Mouse (Mus musculus) urinary bladder, postnatal 25 days (tissue): Measurements from ENCODE around the gene Mrpl23.

Source experiments
- DNase-seq: peaks from one replicate; pipeline ENCODE4 v3.0.0; 2022; ENCODE audit warnings: low spot score

Gene Mrpl23

DNA sequence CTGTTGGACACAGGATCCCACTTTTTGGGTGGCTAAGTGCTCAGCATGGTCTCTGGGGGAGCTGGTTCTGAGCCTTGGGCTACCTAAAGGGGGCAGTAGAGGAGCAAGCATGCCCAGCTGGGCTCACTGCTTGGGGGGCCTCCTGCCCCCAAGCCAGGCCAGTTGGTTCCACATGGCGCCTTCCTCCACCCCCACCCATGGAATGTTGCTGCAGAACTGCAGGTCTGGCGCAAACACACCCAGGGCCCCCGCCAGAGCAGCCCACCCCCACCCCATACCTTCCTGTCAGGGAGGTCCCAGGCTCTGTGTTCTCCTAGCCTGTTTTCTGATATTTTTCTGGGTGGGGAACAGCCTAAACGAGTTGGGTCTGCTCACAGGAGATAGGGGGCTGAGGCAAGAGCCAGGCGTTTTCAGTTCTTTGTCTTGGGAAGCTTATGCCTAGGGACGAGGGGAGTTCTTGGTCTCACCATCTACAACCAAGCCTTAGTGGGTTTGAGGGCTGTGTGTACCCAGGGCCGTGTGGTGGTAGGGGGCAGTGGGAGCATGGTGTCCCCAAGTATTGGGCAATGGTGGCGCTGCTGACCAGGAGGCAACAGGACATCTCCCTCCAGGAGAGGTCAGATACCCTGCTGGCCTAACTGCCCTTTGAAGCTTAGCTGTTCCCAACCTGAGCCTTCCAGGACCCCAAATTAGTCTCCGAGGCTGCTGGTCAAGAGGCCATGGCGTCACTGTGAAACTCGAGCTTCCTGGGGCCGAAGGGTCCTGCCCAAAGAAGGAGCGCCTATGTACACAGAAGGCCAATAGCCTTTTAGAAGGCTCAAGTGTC is 20.3 kb downstream of the Mrpl23 start:
- no peak for DNase-seq

GRCm38 (mm10) chr7:142553417-142554335 is 21.2 kb downstream of the Mrpl23 start:
- no peak for DNase-seq

- DNase-seq: no peak
Observed at GRCm38 (mm10) chr7:142554625-142555024, 22.1 kb downstream of the Mrpl23 start.

GRCm38 (mm10) chr7:142555366-142556088 is 23.0 kb downstream of the Mrpl23 start:
- DNase-seq: no peak

GRCm38 (mm10) chr7:142556089-142556476 is 23.6 kb downstream of the Mrpl23 start:
- DNase-seq: no peak

GRCm38 (mm10) chr7:142557696-142558095 is 25.2 kb downstream of the Mrpl23 start:
- DNase-seq: no peak

GRCm38 (mm10) chr7:142558511-142559146 is 26.1 kb downstream of the Mrpl23 start:
- DNase-seq: no peak

- DNase-seq: no peak
Observed at GRCm38 (mm10) chr7:142559651-142560175, 27.2 kb downstream of the Mrpl23 start.

GRCm38 (mm10) chr7:142560942-142561855 is 28.7 kb downstream of the Mrpl23 start:
- no peak for DNase-seq

- no peak for DNase-seq
Observed at GRCm38 (mm10) chr7:142561856-142562404, 29.4 kb downstream of the Mrpl23 start.

DNA sequence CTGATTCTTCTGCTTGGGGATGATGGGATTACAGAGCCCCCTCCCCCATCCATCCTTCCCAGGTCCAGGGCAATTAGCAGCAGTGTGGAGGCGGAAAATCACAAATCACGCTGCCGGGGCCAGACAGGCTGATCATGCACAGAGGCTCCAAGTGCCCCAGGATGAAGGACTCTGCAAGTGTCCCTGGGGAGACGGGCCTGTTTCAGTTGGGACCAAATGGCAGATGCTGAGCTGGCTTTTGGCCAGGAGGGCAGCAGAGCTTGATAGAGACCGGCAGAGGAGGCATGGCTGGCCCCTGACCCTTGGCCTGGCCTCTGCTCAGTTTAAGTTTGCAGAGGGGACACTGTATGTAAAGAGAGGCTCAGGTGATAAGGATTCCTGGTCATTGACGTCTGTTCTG is 30.7 kb downstream of the Mrpl23 start:
- no peak for DNase-seq

GRCm38 (mm10) chr7:142564955-142565643 is 32.6 kb downstream of the Mrpl23 start:
- DNase-seq: no peak

GRCm38 (mm10) chr7:142566512-142566911 is 34.0 kb downstream of the Mrpl23 start:
- no peak for DNase-seq

DNA sequence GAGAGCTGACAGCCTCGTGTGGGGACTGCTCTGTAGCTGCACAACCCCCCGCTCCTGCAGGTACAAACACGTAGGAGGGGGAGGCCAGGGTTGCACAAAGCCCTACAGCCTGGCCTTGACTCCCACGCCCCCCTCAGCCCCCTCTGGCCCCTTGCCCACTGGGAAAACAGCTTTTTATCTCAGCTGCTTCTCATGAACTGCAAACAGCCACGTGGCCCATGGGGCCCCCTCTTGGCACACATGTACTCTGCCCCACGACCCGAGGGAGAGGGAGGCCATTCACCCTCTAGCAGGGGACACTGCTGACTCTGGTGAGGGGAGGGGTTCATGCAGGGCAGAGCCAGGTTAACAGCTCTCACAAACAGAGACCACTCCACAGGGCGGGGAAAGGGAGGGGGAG is 36.5 kb downstream of the Mrpl23 start:
- DNase-seq: no peak

GRCm38 (mm10) chr7:142570565-142570964 is 38.1 kb downstream of the Mrpl23 start:
- DNase-seq: no peak

GRCm38 (mm10) chr7:142571458-142572220 is 39.2 kb downstream of the Mrpl23 start:
- no peak for DNase-seq

DNA sequence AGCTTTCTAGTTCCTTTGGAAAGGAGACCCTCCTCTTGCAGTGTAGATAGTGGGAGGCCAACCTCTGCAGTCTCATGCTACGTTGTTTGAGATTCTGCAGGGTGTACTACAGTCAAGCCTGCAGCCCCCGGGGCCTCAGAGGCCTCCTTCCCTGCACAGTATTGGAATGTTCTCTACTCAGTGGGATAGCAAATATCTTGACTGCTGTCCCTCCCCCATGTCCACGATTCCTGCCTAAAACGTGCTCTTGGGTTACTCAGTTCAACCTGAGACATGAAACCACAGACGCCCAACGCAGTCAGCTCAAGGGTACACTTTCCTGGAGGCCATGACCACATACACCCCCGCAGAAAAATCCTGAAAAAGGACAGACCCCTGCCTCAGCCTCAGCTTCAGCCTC is 39.9 kb downstream of the Mrpl23 start:
- no peak for DNase-seq

DNA sequence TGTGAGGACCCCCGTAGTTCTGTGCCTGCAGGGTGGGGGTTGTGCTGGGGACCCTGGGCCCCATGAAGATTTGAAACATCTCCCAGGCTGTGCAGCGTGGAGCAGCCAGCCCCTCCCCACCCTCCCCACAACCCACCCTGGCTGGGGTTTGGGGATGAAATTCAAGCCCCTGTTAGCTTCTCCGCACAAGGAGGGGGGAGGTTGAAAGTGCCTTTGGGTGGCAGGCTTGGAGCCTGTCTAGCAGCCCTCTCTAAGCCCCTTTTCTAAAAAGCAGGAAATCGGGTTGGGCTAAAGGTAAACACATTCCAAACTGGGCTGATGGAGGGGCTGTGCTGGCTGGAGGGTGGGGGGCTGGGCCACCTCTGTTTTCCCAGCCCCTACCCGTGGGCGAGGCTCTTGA is 40.5 kb downstream of the Mrpl23 start:
- DNase-seq: no peak

- no peak for DNase-seq
Observed at GRCm38 (mm10) chr7:142574155-142574660, 41.7 kb downstream of the Mrpl23 start.
